Mouse (Mus musculus) heart, embryonic 11.5 days (tissue): ENCODE measurements around the gene Rere. TPM values are rescaled to one million over a fixed set of nuclear protein-coding genes. Genes with fewer than 3 reads are reported as not detected.

Experiments used
- ATAC-seq: fragments of 200-750 bp; cut with Nextera tagmentation; replicated peaks from 2 replicates; pipeline ENCODE4 v1.8.0; 2017; ENCODE audit warnings: moderate library complexity; ENCODE audit not compliant: insufficient number of reproducible peaks, low FRiP score, low TSS enrichment
- H3K27ac ChIP-seq: fragments of 300-500 bp; sonication (generic); 2 replicates; pipeline ENCODE4 v1.5.1; 2014; ENCODE audit warnings: mild to moderate bottlenecking, low read depth, low read length
- H3K27me3 ChIP-seq: fragments of 300-500 bp; sonication (generic); 2 replicates; pipeline ENCODE4 v1.6.1; 2014; ENCODE audit warnings: mild to moderate bottlenecking, low read length, mixed read lengths; ENCODE audit not compliant: control insufficient read depth, insufficient read depth
- H3K36me3 ChIP-seq: fragments of 300-500 bp; sonication (generic); 2 replicates; pipeline ENCODE4 v1.6.1; 2014; ENCODE audit warnings: mild to moderate bottlenecking, low read length, moderate library complexity, mixed read lengths; ENCODE audit not compliant: control insufficient read depth, insufficient read depth
- H3K4me1 ChIP-seq: fragments of 300-500 bp; sonication (generic); 2 replicates; pipeline ENCODE4 v1.6.1; 2014; ENCODE audit warnings: low read length; ENCODE audit not compliant: control insufficient read depth, insufficient read depth
- H3K4me2 ChIP-seq: fragments of 300-500 bp; sonication (generic); 2 replicates; pipeline ENCODE4 v1.6.1; 2014; ENCODE audit warnings: mild to moderate bottlenecking, moderate library complexity
- H3K4me3 ChIP-seq: fragments of 300-500 bp; sonication (generic); 2 replicates; pipeline ENCODE4 v1.5.1; 2014; ENCODE audit warnings: low read depth, low read length
- H3K9ac ChIP-seq: fragments of 300-500 bp; sonication (generic); 2 replicates; pipeline ENCODE4 v1.6.1; 2014; ENCODE audit warnings: mild to moderate bottlenecking, low read depth, low read length, moderate library complexity
- H3K9me3 ChIP-seq: fragments of 300-500 bp; sonication (generic); replicated peaks from 2 replicates; pipeline ENCODE4 v1.6.1; 2016; ENCODE audit warnings: low read length; ENCODE audit not compliant: control insufficient read depth
- WGBS: fragments of 180-500 bp; shearing (Covaris S2); extraction: QIAGEN DNeasy Blood & Tissue Kit; methylation state at CpG from one replicate; pipeline ENCODE4 v1.1.7; 2014; ENCODE audit not compliant: insufficient replicate concordance; 5-methylcytosine and 5-hydroxymethylcytosine counted together
- polyA plus RNA-seq: library from polyadenylated mRNA; unstranded; fragments of >200 nt; fragmentation: Nextera tagmentation; extraction: Ambion mirVana; gene quantifications from 2 replicates; pipeline ENCODE4 v1.2.1, GENCODE M21; 2014

Gene Rere
- polyA plus RNA-seq, 1 experiment from 2014 or later, result 29.1 TPM

- H3K27me3 ChIP-seq, result no peaks in the 10 kb centered on the region
- H3K9me3 ChIP-seq, result no peaks in the 10 kb centered on the region
- ATAC-seq, result no peak
- no peak overlapping the region for H3K4me2 ChIP-seq
- no peaks in the 10 kb centered on the region for H3K36me3 ChIP-seq
- WGBS, result 60% methylated on average over 2 of the region's 2 CpGs
- H3K27ac ChIP-seq, result no peak overlapping the region
- H3K4me3 ChIP-seq, result no peak overlapping the region
- peaks cover 35% of the 10 kb centered on the region for H3K4me1 ChIP-seq
- no peak overlapping the region for H3K9ac ChIP-seq
Observed at GRCm38 (mm10) chr4:150306701-150307100, 25.3 kb downstream of the Rere start.

- no peak overlapping the region for H3K4me3 ChIP-seq
- WGBS, result 92% methylated on average over 1 of the region's 1 CpGs
- peaks cover 35% of the 10 kb centered on the region for H3K4me1 ChIP-seq
- H3K9me3 ChIP-seq, result no peaks in the 10 kb centered on the region
- no peaks in the 10 kb centered on the region for H3K27me3 ChIP-seq
- no peak overlapping the region for H3K27ac ChIP-seq
- no peak overlapping the region for H3K4me2 ChIP-seq
- ATAC-seq, result no peak
- no peak overlapping the region for H3K9ac ChIP-seq
- no peaks in the 10 kb centered on the region for H3K36me3 ChIP-seq
Observed at GRCm38 (mm10) chr4:150307226-150307625, 25.8 kb downstream of the Rere start.

GRCm38 (mm10) chr4:150311431-150311830 lies 30.0 kb downstream of the Rere start:
- no peak for ATAC-seq
- peak overlapping the region; percentile 84 for H3K27ac ChIP-seq
- H3K36me3 ChIP-seq, result no peaks in the 10 kb centered on the region
- H3K4me2 ChIP-seq, result peak overlapping the region; percentile 14; the same call in 1 of the 2 replicates
- WGBS, result 45% methylated on average over 2 of the region's 2 CpGs
- H3K9me3 ChIP-seq, result no peaks in the 10 kb centered on the region
- H3K9ac ChIP-seq, result no peak overlapping the region
- H3K27me3 ChIP-seq, result no peaks in the 10 kb centered on the region
- H3K4me3 ChIP-seq, result no peak overlapping the region
- H3K4me1 ChIP-seq, result peaks cover 39% of the 10 kb centered on the region

- ATAC-seq, result no peak
- H3K36me3 ChIP-seq, result no peaks in the 10 kb centered on the region
- no peak overlapping the region for H3K4me3 ChIP-seq
- 83% methylated on average over 2 of the region's 2 CpGs for WGBS
- no peak overlapping the region for H3K9ac ChIP-seq
- peak overlapping the region; percentile 84; the same call in 1 of the 2 replicates for H3K27ac ChIP-seq
- no peaks in the 10 kb centered on the region for H3K27me3 ChIP-seq
- no peaks in the 10 kb centered on the region for H3K9me3 ChIP-seq
- H3K4me2 ChIP-seq, result no peak overlapping the region
- H3K4me1 ChIP-seq, result peaks cover 30% of the 10 kb centered on the region
Observed at GRCm38 (mm10) chr4:150312646-150313045, 31.2 kb downstream of the Rere start.

- no peak overlapping the region for H3K4me3 ChIP-seq
- H3K4me2 ChIP-seq, result no peak overlapping the region
- H3K27ac ChIP-seq, result no peak overlapping the region
- no peak overlapping the region for H3K9ac ChIP-seq
- no peaks in the 10 kb centered on the region for H3K27me3 ChIP-seq
- no peaks in the 10 kb centered on the region for H3K9me3 ChIP-seq
- no peak for ATAC-seq
- 92% methylated on average over 19 of the region's 19 CpGs for WGBS
- peaks cover 31% of the 10 kb centered on the region for H3K4me1 ChIP-seq
- H3K36me3 ChIP-seq, result no peaks in the 10 kb centered on the region
Observed at GRCm38 (mm10) chr4:150315301-150315700, 33.9 kb downstream of the Rere start.

- Histone ChIP-seq H3K27me3 (no peaks in the 10 kb centered on the region), H3K4me3 (no peak overlapping the region), H3K9ac (no peak overlapping the region), H3K9me3 (no peaks in the 10 kb centered on the region), H3K27ac (no peak overlapping the region), H3K4me1 (peaks cover 22% of the 10 kb centered on the region), H3K36me3 (no peaks in the 10 kb centered on the region), H3K4me2 (no peak overlapping the region)
- 77% methylated on average over 1 of the region's 1 CpGs for WGBS
- no peak for ATAC-seq
Observed at GRCm38 (mm10) chr4:150316546-150316945, 35.1 kb downstream of the Rere start.

- ATAC-seq, result no peak
- no peaks in the 10 kb centered on the region for H3K27me3 ChIP-seq
Observed at GRCm38 (mm10) chr4:150325046-150325801, 43.8 kb downstream of the Rere start.

GRCm38 (mm10) chr4:150326005-150326404 lies 44.6 kb downstream of the Rere start:
- no peak overlapping the region for H3K4me2 ChIP-seq
- no peaks in the 10 kb centered on the region for H3K27me3 ChIP-seq
- no peak for ATAC-seq
- H3K4me3 ChIP-seq, result no peak overlapping the region
- 83% methylated on average over 2 of the region's 2 CpGs for WGBS
- H3K36me3 ChIP-seq, result no peaks in the 10 kb centered on the region
- H3K4me1 ChIP-seq, result 0 out of 2 replicates have a peak, but pooled peaks cover 3% of the 10 kb centered on the region
- no peak overlapping the region for H3K27ac ChIP-seq
- no peaks in the 10 kb centered on the region for H3K9me3 ChIP-seq
- no peak overlapping the region for H3K9ac ChIP-seq

More at GRCm38 (mm10) chr4:150325046-150325801, 43.8 kb downstream of the Rere start:
- Histone ChIP-seq H3K27ac (no peak overlapping the region), H3K9ac (no peak overlapping the region), H3K4me2 (no peak overlapping the region), H3K4me3 (no peak overlapping the region), H3K9me3 (no peaks in the 10 kb centered on the region), H3K4me1 (0 out of 2 replicates have a peak, but pooled peaks cover 3% of the 10 kb centered on the region), H3K36me3 (no peaks in the 10 kb centered on the region)
- WGBS, result 89% methylated on average over 3 of the region's 3 CpGs

GRCm38 (mm10) chr4:150327476-150327875 lies 46.0 kb downstream of the Rere start:
- ATAC-seq, result no peak
- Histone ChIP-seq H3K27me3 (no peaks in the 10 kb centered on the region), H3K9me3 (no peaks in the 10 kb centered on the region), H3K36me3 (no peaks in the 10 kb centered on the region), H3K4me1 (0 out of 2 replicates have a peak, but pooled peaks cover 3% of the 10 kb centered on the region), H3K9ac (no peak overlapping the region), H3K4me3 (no peak overlapping the region), H3K4me2 (no peak overlapping the region), H3K27ac (no peak overlapping the region)
- WGBS, result 75% methylated on average over 4 of the region's 4 CpGs
